Mouse (Mus musculus) myocyte (in vitro differentiated cells): Measurements from ENCODE around the gene Sugp2. TPM values are rescaled to one million over a fixed set of nuclear protein-coding genes. Genes with fewer than 3 reads are reported as not detected.
A peak's percentile ranks its signal among the peaks of the same experiment; 100 is the strongest.

ENCODE experiments used
- H3K27me3 ChIP-seq: one replicate; pipeline ENCODE4 v1.6.1; 2011; ENCODE audit not compliant: control insufficient read depth, insufficient read depth, insufficient read length
- H3K36me3 ChIP-seq: one replicate; pipeline ENCODE4 v1.6.1; 2011; ENCODE audit not compliant: control insufficient read depth, insufficient read depth
- H3K4me2 ChIP-seq: one replicate; pipeline ENCODE4 v1.6.1; 2011; ENCODE audit warnings: low read depth, control low read depth
- H3K4me3 ChIP-seq: one replicate; pipeline ENCODE4 v1.5.1; 2011; ENCODE audit warnings: mild to moderate bottlenecking, control low read depth, moderate library complexity
- H3K79me2 ChIP-seq: one replicate; pipeline ENCODE4 v1.6.1; 2011; ENCODE audit not compliant: control insufficient read depth, insufficient read depth
- H3ac ChIP-seq: one replicate; pipeline ENCODE4 v1.6.1; 2011; ENCODE audit not compliant: control insufficient read depth, insufficient read length
- CEBPB ChIP-seq: IDR thresholded peaks from 2 replicates; pipeline ENCODE4 v1.6.1; 2011; ENCODE audit warnings: mild to moderate bottlenecking, moderate library complexity; ENCODE audit not compliant: poor library complexity, insufficient read depth, severe bottlenecking
- E2F4 ChIP-seq: IDR thresholded peaks from one replicate; pipeline ENCODE4 v1.6.1; 2011; ENCODE audit warnings: mild to moderate bottlenecking, control low read depth, moderate library complexity; ENCODE audit not compliant: insufficient read depth
- MAX ChIP-seq: IDR thresholded peaks from one replicate; pipeline ENCODE4 v1.6.1; 2011; ENCODE audit warnings: low read depth, mild to moderate bottlenecking, control low read depth
- MYOD1 ChIP-seq, 3 experiments: IDR thresholded peaks; one replicate each; pipeline ENCODE4 v1.6.1; 2011; ENCODE audit warnings: control low read depth in 2 of 3, low read depth in 2 of 3, mild to moderate bottlenecking in 2 of 3, moderate library complexity in 1 of 3; ENCODE audit not compliant: insufficient read length in 2 of 3, control insufficient read depth in 1 of 3
- MYOG ChIP-seq, 3 experiments: IDR thresholded peaks; one replicate each; pipeline ENCODE4 v1.6.1; 2011; ENCODE audit warnings: control low read depth in 2 of 3, low read depth in 2 of 3, mild to moderate bottlenecking in 2 of 3; ENCODE audit not compliant: insufficient read length in 2 of 3, control insufficient read depth in 1 of 3, insufficient read depth in 1 of 3
- POLR2A ChIP-seq: IDR thresholded peaks from one replicate; pipeline ENCODE4 v1.6.1; 2011; ENCODE audit warnings: low read depth, mild to moderate bottlenecking, control low read depth, moderate library complexity; ENCODE audit not compliant: insufficient read length
- POLR2AphosphoS2 ChIP-seq: IDR thresholded peaks from one replicate; pipeline ENCODE4 v1.6.1; 2011; ENCODE audit warnings: low read depth, control low read depth; ENCODE audit not compliant: insufficient read length
- REST ChIP-seq: IDR thresholded peaks from one replicate; pipeline ENCODE4 v1.6.1; 2011; ENCODE audit warnings: mild to moderate bottlenecking, control low read depth, moderate library complexity; ENCODE audit not compliant: insufficient read depth, insufficient read length
- SRF ChIP-seq: IDR thresholded peaks from one replicate; pipeline ENCODE4 v1.6.1; 2011; ENCODE audit warnings: low read depth; ENCODE audit not compliant: control insufficient read depth, insufficient read length
- TCF12 ChIP-seq: IDR thresholded peaks from one replicate; pipeline ENCODE4 v1.6.1; 2011; ENCODE audit warnings: mild to moderate bottlenecking, control low read depth; ENCODE audit not compliant: poor library complexity, insufficient read depth, severe bottlenecking
- TCF3 ChIP-seq: IDR thresholded peaks from one replicate; pipeline ENCODE4 v1.6.1; 2011; ENCODE audit warnings: low read depth, control low read depth; ENCODE audit not compliant: insufficient read length
- USF1 ChIP-seq: IDR thresholded peaks from one replicate; pipeline ENCODE4 v1.6.1; 2011; ENCODE audit warnings: low read depth, mild to moderate bottlenecking, control low read depth, moderate library complexity
- polyA plus RNA-seq: library from polyadenylated mRNA; unstranded; fragments of >200 nt; fragmentation: generic; extraction: Trizol; gene quantifications from one replicate; pipeline ENCODE4 v1.2.1, GENCODE M21; 2012; ENCODE audit warnings: missing spikeins

Gene Sugp2
- polyA plus RNA-seq, 1 experiment: 15.4 TPM

DNA sequence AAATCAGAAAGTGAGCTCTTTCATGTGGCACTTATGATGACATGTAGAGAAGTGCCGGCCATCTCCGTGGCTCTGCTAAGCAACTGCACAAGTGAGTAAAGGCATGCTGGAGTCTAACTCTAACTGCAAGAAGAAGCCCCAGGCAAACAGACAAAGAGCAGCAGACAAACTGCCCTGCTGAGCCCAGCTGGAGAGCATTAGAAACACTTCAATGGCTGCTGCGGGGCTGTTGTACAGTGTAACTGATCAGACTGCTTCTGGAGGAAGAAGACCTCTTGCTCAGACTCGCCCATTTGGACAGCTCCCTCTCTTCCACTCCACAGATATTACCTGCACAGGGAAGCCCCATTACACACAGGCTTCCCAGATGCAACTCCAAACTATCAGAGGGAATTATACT lies 6.0 kb upstream of the Sugp2 start:
- no peak overlapping the region for H3K4me3 ChIP-seq
- H3K36me3 ChIP-seq: peaks cover 20% of the 10 kb centered on the region
- TF ChIP-seq USF1: no peak
- TF ChIP-seq TCF12: no peak
- TF ChIP-seq MAX: no peak
- no peak for TF ChIP-seq REST
- no peak for TF ChIP-seq TCF3
- TF ChIP-seq MYOG (IDR thresholded peaks at IDR 0.05; ENCODE audit: control insufficient read depth in 1 of 3, insufficient read depth in 1 of 3, insufficient read length in 2 of 3, low read depth in 2 of 3): no peak
- no peak for TF ChIP-seq POLR2A
- no peak for TF ChIP-seq SRF
- TF ChIP-seq MYOD1 (IDR thresholded peaks at IDR 0.05; ENCODE audit: control insufficient read depth in 1 of 3, insufficient read length in 2 of 3, low read depth in 2 of 3): no peak
- TF ChIP-seq E2F4: no peak
- no peak for TF ChIP-seq CEBPB
- TF ChIP-seq POLR2AphosphoS2: no peak
- peaks cover 4% of the 10 kb centered on the region for H3K79me2 ChIP-seq
- no peak overlapping the region for H3ac ChIP-seq
- no peaks in the 10 kb centered on the region for H3K27me3 ChIP-seq
- H3K4me2 ChIP-seq: no peak overlapping the region

DNA sequence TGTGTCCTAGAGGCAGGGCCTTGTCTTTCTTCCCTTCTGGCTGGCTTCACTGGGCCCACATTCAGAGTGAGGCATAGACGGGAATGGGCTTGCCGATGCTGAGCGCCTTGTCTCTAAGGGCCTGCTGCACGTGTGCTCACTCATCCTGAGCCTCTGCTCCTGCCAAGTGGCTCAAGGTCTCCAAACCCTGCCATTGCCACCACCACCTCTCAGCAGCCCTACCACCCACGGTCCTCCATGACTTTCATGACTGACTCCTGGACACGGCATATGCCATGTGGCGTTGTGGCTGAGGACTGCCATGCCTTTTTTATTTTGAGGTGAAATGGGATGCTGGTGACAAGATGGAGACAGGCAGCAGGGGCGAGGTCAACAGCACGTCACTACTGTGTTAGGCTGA lies 3.2 kb upstream of the Sugp2 start:
- peaks cover 10% of the 10 kb centered on the region for H3K36me3 ChIP-seq
- no peak for TF ChIP-seq E2F4
- no peak for TF ChIP-seq SRF
- no peak for TF ChIP-seq CEBPB
- no peak for TF ChIP-seq REST
- TF ChIP-seq TCF3: no peak
- no peak for TF ChIP-seq POLR2A
- TF ChIP-seq MYOG (IDR thresholded peaks at IDR 0.05; ENCODE audit: control insufficient read depth in 1 of 3, insufficient read depth in 1 of 3, insufficient read length in 2 of 3, low read depth in 2 of 3): no peak
- TF ChIP-seq TCF12: no peak
- no peak for TF ChIP-seq MYOD1 (IDR thresholded peaks at IDR 0.05; ENCODE audit: control insufficient read depth in 1 of 3, insufficient read length in 2 of 3, low read depth in 2 of 3)
- no peak for TF ChIP-seq USF1
- no peak for TF ChIP-seq MAX
- TF ChIP-seq POLR2AphosphoS2: no peak
- no peak overlapping the region for H3K4me3 ChIP-seq
- no peak overlapping the region for H3K4me2 ChIP-seq
- H3K27me3 ChIP-seq: no peaks in the 10 kb centered on the region
- H3ac ChIP-seq: no peak overlapping the region
- peaks cover 9% of the 10 kb centered on the region for H3K79me2 ChIP-seq

DNA sequence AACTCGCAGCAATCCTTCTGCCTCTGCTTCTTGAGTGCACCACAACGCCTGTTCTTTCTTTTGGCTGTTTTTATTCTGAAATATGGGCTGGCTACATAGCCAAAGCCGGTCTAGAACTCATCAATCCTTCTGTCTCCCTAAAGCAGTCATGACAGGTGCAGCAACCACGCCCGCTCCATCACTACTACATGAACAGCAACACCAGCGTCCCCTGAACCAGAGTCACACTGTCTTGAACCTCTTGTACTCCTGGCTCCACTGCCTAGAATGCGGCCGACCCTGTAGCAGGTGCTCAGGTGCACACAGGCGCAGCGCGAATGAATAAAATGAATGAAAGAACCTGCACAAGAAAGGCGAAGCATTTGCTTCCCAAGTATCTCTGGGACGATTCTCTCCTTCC lies 420 bp upstream of the Sugp2 start:
- Histone ChIP-seq H3K27me3 (no peaks in the 10 kb centered on the region), H3K4me2 (peak overlapping the region; percentile 94), H3ac (peak overlapping the region; percentile 16), H3K36me3 (no peaks in the 10 kb centered on the region), H3K79me2 (peaks cover 9% of the 10 kb centered on the region), H3K4me3 (peak overlapping the region; percentile 84)
- TF ChIP-seq MAX: no peak
- peak in 1 of 3 experiments; percentile 66 for TF ChIP-seq MYOD1 (IDR thresholded peaks at IDR 0.05; ENCODE audit: control insufficient read depth in 1 of 3, insufficient read length in 2 of 3, low read depth in 2 of 3)
- peak in 1 of 3 experiments; percentile 12 for TF ChIP-seq MYOG (IDR thresholded peaks at IDR 0.05; ENCODE audit: control insufficient read depth in 1 of 3, insufficient read depth in 1 of 3, insufficient read length in 2 of 3, low read depth in 2 of 3)

DNA sequence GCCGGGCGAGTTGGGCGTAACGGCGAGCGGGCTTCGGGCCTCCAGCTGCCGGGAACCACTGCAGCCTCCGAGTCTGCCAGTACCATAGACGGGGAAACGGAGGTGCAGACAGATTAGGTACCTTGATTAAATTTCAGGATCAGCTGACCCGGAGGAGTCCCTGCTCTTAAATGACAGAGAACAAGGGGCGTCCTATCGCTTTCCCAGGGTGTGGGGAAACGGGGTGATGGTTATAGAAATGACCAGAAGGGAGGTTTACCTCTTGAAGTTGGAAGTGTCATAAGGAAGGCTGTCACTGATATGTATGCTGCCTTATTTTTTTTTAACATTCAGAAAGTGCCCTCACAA lies 729 bp downstream of the Sugp2 start:
- Histone ChIP-seq H3K4me2 (peak overlapping the region; percentile 57), H3K36me3 (no peaks in the 10 kb centered on the region), H3ac (peak overlapping the region; percentile 16), H3K27me3 (no peaks in the 10 kb centered on the region), H3K4me3 (peak overlapping the region; percentile 84), H3K79me2 (peaks cover 9% of the 10 kb centered on the region)
- TF ChIP-seq REST (no peak), USF1 (peak; percentile 6)

DNA sequence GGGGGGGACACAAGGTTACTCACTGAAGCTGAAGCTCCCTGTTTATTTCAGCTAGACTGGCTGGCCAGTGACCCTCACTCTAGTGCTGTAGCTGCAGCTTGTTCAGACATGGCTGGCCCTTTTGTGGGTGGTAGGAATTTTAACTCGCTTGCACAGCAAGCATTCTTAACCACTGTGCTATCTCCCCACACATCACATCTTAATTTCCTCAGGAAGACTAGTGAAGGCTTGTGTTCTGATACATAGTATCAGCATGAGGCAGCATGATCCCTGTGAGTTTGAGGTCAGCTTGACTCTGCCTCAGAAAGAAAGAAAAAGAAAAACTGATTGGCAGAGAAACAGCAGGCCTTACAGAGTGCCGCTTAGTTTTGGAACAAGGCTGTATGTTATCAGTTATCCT lies 3.8 kb downstream of the Sugp2 start:
- H3K79me2 ChIP-seq: peaks cover 5% of the 10 kb centered on the region
- H3ac ChIP-seq: no peak overlapping the region
- no peaks in the 10 kb centered on the region for H3K27me3 ChIP-seq
- TF ChIP-seq POLR2AphosphoS2 (no peak), USF1 (no peak), CEBPB (no peak), TCF3 (no peak)
- peaks cover 7% of the 10 kb centered on the region for H3K36me3 ChIP-seq
- no peak overlapping the region for H3K4me2 ChIP-seq
- no peak overlapping the region for H3K4me3 ChIP-seq

DNA sequence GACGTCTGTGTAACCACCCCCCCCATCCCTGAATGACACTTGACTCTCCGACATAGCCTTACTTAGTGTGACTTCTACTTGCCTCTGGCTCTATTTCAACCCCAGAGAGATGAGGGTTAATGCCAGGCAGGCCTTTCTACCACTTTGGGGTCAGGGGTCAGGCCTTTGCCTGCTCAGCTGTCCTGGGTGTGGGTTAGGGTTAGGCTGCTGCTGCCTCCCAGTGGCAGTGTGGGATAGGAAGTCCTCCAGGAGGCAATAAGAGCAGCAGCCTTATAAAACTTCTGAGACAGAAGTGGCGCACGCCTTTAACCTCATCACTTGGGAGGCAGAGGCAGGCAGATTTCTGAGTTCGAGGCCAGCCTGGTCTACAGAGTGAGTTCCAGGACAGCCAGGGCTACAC lies 6.6 kb downstream of the Sugp2 start:
- no peak overlapping the region for H3ac ChIP-seq
- H3K36me3 ChIP-seq: peaks cover 21% of the 10 kb centered on the region
- H3K4me3 ChIP-seq: no peak overlapping the region
- H3K79me2 ChIP-seq: peaks cover 2% of the 10 kb centered on the region
- H3K27me3 ChIP-seq: no peaks in the 10 kb centered on the region
- H3K4me2 ChIP-seq: no peak overlapping the region
- TF ChIP-seq MYOG (IDR thresholded peaks at IDR 0.05; ENCODE audit: control insufficient read depth in 1 of 3, insufficient read depth in 1 of 3, insufficient read length in 2 of 3, low read depth in 2 of 3): peak in 1 of 3 experiments; percentile 40
- TF ChIP-seq REST: no peak
- TF ChIP-seq USF1: no peak
- TF ChIP-seq POLR2AphosphoS2: no peak
- no peak for TF ChIP-seq CEBPB
- no peak for TF ChIP-seq TCF3
- TF ChIP-seq MAX: no peak
- peak in 1 of 3 experiments; percentile 25 for TF ChIP-seq MYOD1 (IDR thresholded peaks at IDR 0.05; ENCODE audit: control insufficient read depth in 1 of 3, insufficient read length in 2 of 3, low read depth in 2 of 3)
